Mouse (Mus musculus) G1E (cell line): Measurements from ENCODE around the gene Usp34. TPM values are rescaled to one million over a fixed set of nuclear protein-coding genes. Genes with fewer than 3 reads are reported as not detected.
"Not testable (repeated sequence)": the region's sequence is repeated elsewhere in the genome, so short reads cannot be mapped to it uniquely, and the experiment has no call there.

Source experiments
- ATAC-seq: 2 replicates; pipeline ENCODE4 v1.8.0; 2016; ENCODE audit warnings: mild to moderate bottlenecking; ENCODE audit not compliant: insufficient number of reproducible peaks, poor library complexity, low FRiP score, severe bottlenecking; ENCODE audit errors: extremely low read depth
- DNase-seq: peaks from one replicate; pipeline ENCODE4 v3.0.0; 2012; ENCODE audit warnings: low spot score
- H3K27me3 ChIP-seq: 2 replicates; pipeline ENCODE4 v1.6.1; 2012; ENCODE audit warnings: mild to moderate bottlenecking, low read length, inconsistent platforms; ENCODE audit not compliant: insufficient read depth
- H3K36me3 ChIP-seq: replicated peaks from 2 replicates; pipeline ENCODE3; 2012; ENCODE audit warnings: mild to moderate bottlenecking, inconsistent platforms
- H3K4me1 ChIP-seq: 2 replicates; pipeline ENCODE4 v1.6.1; 2012; ENCODE audit warnings: low read depth, low read length, inconsistent platforms, mixed read lengths; ENCODE audit not compliant: insufficient read depth
- H3K4me3 ChIP-seq: 2 replicates; pipeline ENCODE4 v1.5.1; 2012; ENCODE audit warnings: low read depth, mild to moderate bottlenecking, inconsistent platforms, low read length, moderate library complexity, mixed read lengths
- H3K9me3 ChIP-seq: replicated peaks from 2 replicates; pipeline ENCODE4 v1.6.1; 2012; ENCODE audit warnings: inconsistent platforms
- CTCF ChIP-seq: IDR thresholded peaks from 2 replicates; pipeline ENCODE4 v1.5.1; 2012; ENCODE audit warnings: low read depth, low read length, inconsistent platforms, mixed read lengths
- GATA1 ChIP-seq: IDR thresholded peaks from 2 replicates; pipeline ENCODE4 v1.6.1; 2012; ENCODE audit warnings: borderline replicate concordance, low read length, inconsistent platforms, mixed read lengths
- GATA2 ChIP-seq: IDR thresholded peaks from 2 replicates; pipeline ENCODE4 v1.6.1; 2012; ENCODE audit warnings: low read depth, low read length, inconsistent platforms, borderline replicate concordance
- POLR2AphosphoS5 ChIP-seq: IDR thresholded peaks from 2 replicates; pipeline ENCODE4 v1.6.1; 2012; ENCODE audit warnings: low read depth, low read length, inconsistent platforms; ENCODE audit not compliant: insufficient replicate concordance
- TAL1 ChIP-seq: conservative IDR thresholded peaks from 2 replicates; pipeline ENCODE4 v1.6.1; 2012; ENCODE audit warnings: low read depth, low read length, inconsistent platforms, mixed read lengths
- polyA plus RNA-seq: library from polyadenylated mRNA; stranded (reverse); fragments of >175 nt; gene quantifications from 2 replicates; pipeline ENCODE4 v1.2.3, GENCODE M21; 2012
- total RNA-seq, 2 experiments: library from RNA; stranded (forward) in 1 of 2; stranded (reverse) in 1 of 2; fragments of 200-1000 nt in 1 of 2; fragments of >200 nt in 1 of 2; fragmentation: Nextera tagmentation in 1 of 2; gene quantifications; 2 replicates each; pipeline ENCODE4 v1.2.3; 2014 to 2017

Usp34 gene
- total and polyA plus RNA-seq, 3 experiments, result 2.5 to 148 (median 54.8) TPM

DNA sequence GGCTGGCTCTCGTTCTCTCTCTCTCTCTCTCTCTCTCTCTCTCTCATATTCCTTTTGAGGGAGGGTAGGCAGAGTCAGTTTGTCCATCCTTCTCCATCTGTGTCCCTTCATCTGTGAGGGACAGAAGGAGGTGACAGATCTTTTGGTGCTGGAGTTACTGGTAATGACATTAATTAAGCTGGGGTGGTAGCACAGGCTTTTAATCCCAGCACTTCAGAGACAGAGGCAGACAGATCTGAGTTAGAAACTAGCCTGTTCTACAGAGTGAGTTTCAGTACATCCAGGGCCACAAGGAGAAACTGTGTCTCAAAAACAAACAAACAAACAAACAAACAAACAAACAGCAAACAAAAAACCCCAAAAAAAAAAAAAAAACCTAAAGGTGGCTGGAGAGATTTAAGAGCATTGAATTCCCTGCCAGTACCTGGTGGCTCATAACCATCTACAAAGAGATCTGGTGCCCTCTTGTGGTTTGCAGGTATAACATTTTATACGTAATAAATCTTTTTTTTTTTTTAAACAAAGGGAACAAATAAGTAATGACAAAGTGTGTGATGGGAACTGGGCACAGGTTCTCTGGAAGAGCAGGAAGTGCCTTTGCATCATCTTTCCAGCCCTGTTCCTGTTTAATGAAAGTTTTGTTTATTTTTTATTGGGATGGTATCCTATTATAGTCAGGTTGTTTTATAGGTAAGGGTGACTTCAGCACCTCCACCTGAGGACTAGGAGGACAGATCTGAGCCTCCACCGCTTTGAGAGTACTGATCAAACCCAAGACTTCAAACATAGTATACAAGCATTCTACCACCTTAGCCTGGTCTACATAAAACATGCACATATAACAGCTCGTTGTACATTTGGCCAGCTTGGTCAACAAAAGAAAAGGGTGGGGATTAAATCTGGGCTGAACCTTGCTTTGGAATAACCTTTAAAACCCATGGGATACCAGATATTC lies 34.6 kb upstream of the Usp34 start:
- Histone ChIP-seq H3K4me1 (peaks cover 13% of the 10 kb centered on the region; the same call in 1 of the 2 replicates), H3K36me3 (peaks cover 91% of the 10 kb centered on the region), H3K27me3 (no peaks in the 10 kb centered on the region), H3K9me3 (no peaks in the 10 kb centered on the region), H3K4me3 (no peak overlapping the region)
- DNase-seq (no peak), ATAC-seq (no peak)
- TF ChIP-seq POLR2AphosphoS5 (no peak), GATA1 (no peak), TAL1 (no peak)

DNA sequence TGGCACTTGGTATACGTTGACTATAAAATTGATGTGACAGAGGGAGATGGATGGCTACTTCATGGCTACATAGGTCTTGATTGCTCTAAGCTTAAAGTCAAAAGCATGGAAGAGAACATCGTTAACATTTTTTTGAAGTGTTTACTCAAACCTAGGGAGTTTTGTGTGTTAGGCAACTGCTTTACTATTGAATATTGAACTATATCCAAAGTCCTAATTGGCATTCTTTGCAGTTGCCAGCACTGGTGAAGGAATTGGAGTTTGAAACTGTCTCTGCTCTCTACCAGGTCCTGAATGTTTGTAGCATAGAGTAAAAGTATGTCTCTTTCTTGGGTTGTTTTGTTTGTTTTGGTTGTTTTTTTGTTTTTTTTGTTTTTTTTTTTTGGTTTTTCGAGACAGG lies 30.9 kb upstream of the Usp34 start:
- no peak overlapping the region for H3K4me3 ChIP-seq
- no peak for ATAC-seq

DNA sequence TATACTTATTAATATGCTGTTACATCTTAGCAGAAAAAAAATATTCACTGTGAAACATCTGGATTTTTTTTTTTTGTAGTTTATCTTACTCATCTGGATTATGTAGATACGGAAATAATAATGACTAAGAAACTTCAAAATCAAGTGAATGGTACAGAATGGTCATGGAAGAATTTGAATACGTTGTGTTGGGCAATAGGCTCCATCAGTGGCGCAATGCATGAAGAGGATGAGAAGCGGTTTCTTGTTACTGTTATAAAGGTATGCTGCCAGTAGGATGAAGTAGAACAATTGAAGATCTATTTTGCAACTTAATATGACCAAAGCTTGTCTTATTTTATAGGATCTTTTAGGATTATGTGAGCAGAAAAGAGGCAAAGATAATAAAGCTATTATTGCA lies 22.2 kb upstream of the Usp34 start:
- H3K4me1 ChIP-seq, result peaks cover 2% of the 10 kb centered on the region; the same call in 1 of the 2 replicates
- peaks cover 90% of the 10 kb centered on the region for H3K36me3 ChIP-seq
- DNase-seq, result no peak
- no peaks in the 10 kb centered on the region for H3K27me3 ChIP-seq
- no peak for TF ChIP-seq GATA2
- no peak for TF ChIP-seq TAL1
- no peak for TF ChIP-seq GATA1
- no peak for TF ChIP-seq CTCF
- TF ChIP-seq POLR2AphosphoS5, result no peak
- no peaks in the 10 kb centered on the region for H3K9me3 ChIP-seq
- no peak overlapping the region for H3K4me3 ChIP-seq
- no peak for ATAC-seq

More for the DNA sequence above, 30.9 kb upstream of the Usp34 start:
- Histone ChIP-seq H3K4me1 (peaks cover 7% of the 10 kb centered on the region; the same call in 1 of the 2 replicates), H3K9me3 (no peaks in the 10 kb centered on the region), H3K36me3 (peaks cover 93% of the 10 kb centered on the region), H3K27me3 (no peaks in the 10 kb centered on the region)
- no peak for DNase-seq
- TF ChIP-seq CTCF (no peak), POLR2AphosphoS5 (no peak), GATA2 (no peak), TAL1 (no peak), GATA1 (no peak)

DNA sequence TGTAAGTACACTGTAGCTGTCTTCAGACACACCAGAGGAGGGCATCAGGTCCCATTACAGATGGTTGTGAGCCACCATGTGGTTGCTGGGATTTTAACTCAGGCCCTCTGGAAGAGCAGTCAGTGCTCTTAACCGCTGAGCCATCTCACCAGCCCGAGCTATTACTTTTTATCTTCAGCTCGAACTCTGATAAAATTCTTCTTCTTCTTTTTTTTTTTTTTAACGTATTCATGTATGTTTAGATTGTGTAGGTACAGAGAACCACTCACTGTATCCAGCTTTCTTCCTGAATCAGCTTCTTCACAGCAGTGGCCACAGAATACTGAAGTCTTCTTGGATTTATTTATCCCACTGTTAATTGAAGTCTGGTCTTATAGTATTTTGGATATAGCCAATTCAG lies 17.8 kb upstream of the Usp34 start:
- H3K4me3 ChIP-seq, DNase-seq, H3K27me3 ChIP-seq, H3K9me3 ChIP-seq, ATAC-seq, H3K4me1 ChIP-seq: not testable (repeated sequence)
- peaks cover 95% of the 10 kb centered on the region for H3K36me3 ChIP-seq

DNA sequence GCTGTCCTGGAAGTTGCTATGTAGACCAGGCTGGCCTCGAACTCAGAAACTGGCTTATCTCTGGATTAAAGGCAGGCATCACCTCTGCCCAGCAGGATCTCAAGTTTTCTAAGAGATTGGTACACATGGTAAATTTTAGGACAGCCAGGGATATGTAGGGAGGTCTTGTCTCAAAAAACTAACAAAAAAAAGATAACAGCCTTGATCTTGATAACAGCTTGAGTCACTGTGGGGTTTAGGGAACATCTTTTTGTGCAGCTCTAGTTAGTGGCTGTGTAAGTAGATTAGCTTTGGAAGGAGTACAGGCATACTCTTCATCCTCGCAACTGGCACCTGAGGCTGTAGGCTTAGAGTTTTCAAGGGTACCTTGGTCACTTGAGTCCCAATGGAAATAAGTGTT lies 9.3 kb upstream of the Usp34 start:
- Histone ChIP-seq H3K4me1 (peaks cover 8% of the 10 kb centered on the region; the same call in 1 of the 2 replicates), H3K9me3 (no peaks in the 10 kb centered on the region), H3K36me3 (peaks cover 76% of the 10 kb centered on the region), H3K27me3 (no peaks in the 10 kb centered on the region), H3K4me3 (no peak overlapping the region)
- peak; percentile 22; the same call in 1 of the 2 replicates for ATAC-seq
- TF ChIP-seq GATA2 (no peak), GATA1 (no peak), CTCF (no peak), POLR2AphosphoS5 (no peak), TAL1 (no peak)
- DNase-seq, result no peak

DNA sequence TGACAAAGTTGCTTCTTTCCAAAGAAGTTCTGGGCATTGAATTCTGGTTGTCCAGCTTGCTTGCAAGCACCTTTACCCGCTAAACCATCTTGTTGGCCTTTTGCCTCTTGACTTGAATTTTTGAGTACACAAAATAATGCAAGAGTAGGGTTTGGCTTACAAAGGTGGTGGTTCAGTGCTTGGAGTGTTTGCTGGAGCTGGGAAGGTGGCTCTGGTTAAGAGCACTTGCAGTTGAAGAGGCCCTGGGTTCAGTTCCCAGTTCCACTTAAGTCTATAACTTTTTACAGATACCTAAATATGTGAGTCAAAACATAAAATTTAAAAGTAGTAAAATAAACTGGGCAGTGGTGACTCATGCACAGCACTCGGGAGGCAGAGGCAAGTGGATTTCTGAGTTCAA lies 8.4 kb upstream of the Usp34 start:
- no peak overlapping the region for H3K4me3 ChIP-seq
- H3K36me3 ChIP-seq, result peaks cover 66% of the 10 kb centered on the region
- TF ChIP-seq POLR2AphosphoS5 (no peak), CTCF (no peak), GATA1 (no peak), TAL1 (no peak), GATA2 (no peak)
- H3K27me3 ChIP-seq, result no peaks in the 10 kb centered on the region
- H3K9me3 ChIP-seq, result no peaks in the 10 kb centered on the region
- no peak for ATAC-seq
- H3K4me1 ChIP-seq, result peaks cover 8% of the 10 kb centered on the region; the same call in 1 of the 2 replicates
- DNase-seq, result no peak

DNA sequence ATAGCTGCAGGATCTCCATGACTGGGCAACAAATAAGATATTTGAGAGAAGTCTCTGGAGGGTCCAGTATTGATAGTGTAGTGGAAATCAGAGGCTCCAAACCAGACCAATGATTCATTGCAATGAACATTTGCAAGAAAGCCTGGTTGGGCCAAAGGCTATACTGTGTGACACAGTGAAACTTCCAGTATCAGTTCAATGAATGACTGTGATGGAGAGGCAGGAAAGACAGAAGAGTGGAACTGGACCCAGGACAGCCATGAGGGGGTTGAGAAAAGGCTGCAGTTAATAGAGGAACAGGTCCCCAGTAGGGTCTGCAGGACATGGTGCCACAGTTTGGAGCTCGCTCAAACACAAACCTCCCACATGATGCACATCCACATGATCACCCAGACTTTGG lies 6.8 kb upstream of the Usp34 start:
- no peak for ATAC-seq

More for the DNA sequence above, 6.8 kb upstream of the Usp34 start:
- H3K27me3 ChIP-seq, result no peaks in the 10 kb centered on the region
- H3K4me3 ChIP-seq, result no peak overlapping the region
- peak; percentile 66; the same call in 1 of the 2 replicates for TF ChIP-seq POLR2AphosphoS5
- no peak for TF ChIP-seq CTCF
- no peaks in the 10 kb centered on the region for H3K9me3 ChIP-seq
- peaks cover 8% of the 10 kb centered on the region; the same call in 1 of the 2 replicates for H3K4me1 ChIP-seq
- peaks cover 50% of the 10 kb centered on the region for H3K36me3 ChIP-seq
- DNase-seq, result no peak
